Mouse (Mus musculus) brain, embryonic 14.5 days (tissue): ENCODE data around the gene Aff3. TPM values are rescaled to one million over a fixed set of nuclear protein-coding genes. Genes with fewer than 3 reads are reported as not detected.
A peak's percentile ranks its signal among the peaks of the same experiment; 100 is the strongest.

Source experiments
- DNase-seq: peaks from one replicate; pipeline ENCODE4 v3.0.0-alpha.2; 2011; ENCODE audit warnings: low read depth
- CTCF ChIP-seq: fragments of 200-500 bp; IDR thresholded peaks from 2 replicates; pipeline ENCODE4 v1.5.1; 2012; ENCODE audit warnings: inconsistent platforms, mild to moderate bottlenecking, moderate library complexity, borderline replicate concordance; ENCODE audit not compliant: insufficient read depth, insufficient read length; ENCODE audit errors: extremely low read depth
- POLR2A ChIP-seq: fragments of 200-500 bp; IDR thresholded peaks from 2 replicates; pipeline ENCODE4 v1.6.1; 2012; ENCODE audit warnings: mild to moderate bottlenecking, inconsistent platforms, borderline replicate concordance; ENCODE audit not compliant: poor library complexity, insufficient read depth, insufficient read length, severe bottlenecking; ENCODE audit errors: extremely low read depth
- polyA plus RNA-seq: library from polyadenylated mRNA; depleted of rRNA; stranded (reverse); fragments of >200 nt; gene quantifications from 2 replicates; pipeline ENCODE4 v1.2.3, GENCODE M21; 2012

Gene Aff3
- polyA plus RNA-seq, 1 experiment, result 52.5 TPM

GRCm38 (mm10) chr1:38377930-38378329, 286.8 kb downstream of the Aff3 start:
- no peak for DNase-seq
- no peak for TF ChIP-seq CTCF
- no peak for TF ChIP-seq POLR2A

GRCm38 (mm10) chr1:38369166-38369565, 295.6 kb downstream of the Aff3 start:
- no peak for DNase-seq
- TF ChIP-seq POLR2A (no peak), CTCF (no peak)

- TF ChIP-seq CTCF, result no peak
- no peak for TF ChIP-seq POLR2A
- no peak for DNase-seq
These were observed 296.6 kb downstream of the Aff3 start for GRCm38 (mm10) chr1:38368081-38368689.

GRCm38 (mm10) chr1:38367404-38368080, 297.2 kb downstream of the Aff3 start:
- peak; percentile 68 for DNase-seq
- no peak for TF ChIP-seq CTCF
- TF ChIP-seq POLR2A, result no peak

- DNase-seq, result peak; percentile 31
- TF ChIP-seq CTCF, result no peak
- TF ChIP-seq POLR2A, result no peak
These were observed 300.9 kb downstream of the Aff3 start for GRCm38 (mm10) chr1:38363856-38364255.

GRCm38 (mm10) chr1:38362275-38362674, 302.5 kb downstream of the Aff3 start:
- DNase-seq, result no peak
- no peak for TF ChIP-seq POLR2A
- TF ChIP-seq CTCF, result no peak

- no peak for TF ChIP-seq CTCF
- TF ChIP-seq POLR2A, result no peak
- peak; percentile 67 for DNase-seq
These were observed 305.9 kb downstream of the Aff3 start for GRCm38 (mm10) chr1:38358797-38359349.

GRCm38 (mm10) chr1:38357933-38358796, 306.6 kb downstream of the Aff3 start:
- peak; percentile 70 for DNase-seq
- TF ChIP-seq CTCF, result no peak
- TF ChIP-seq POLR2A, result no peak

GRCm38 (mm10) chr1:38354585-38354984, 310.2 kb downstream of the Aff3 start:
- no peak for TF ChIP-seq CTCF
- TF ChIP-seq POLR2A, result no peak
- DNase-seq, result no peak

- TF ChIP-seq POLR2A (no peak), CTCF (no peak)
- DNase-seq, result no peak
These were observed 317.4 kb downstream of the Aff3 start for GRCm38 (mm10) chr1:38347346-38347745.

GRCm38 (mm10) chr1:38334206-38334605, 330.5 kb downstream of the Aff3 start:
- TF ChIP-seq CTCF (no peak), POLR2A (no peak)
- DNase-seq, result peak; percentile 73
